ENCODE assay signal across 8 mouse cellular contexts in the genomic region with DNA sequence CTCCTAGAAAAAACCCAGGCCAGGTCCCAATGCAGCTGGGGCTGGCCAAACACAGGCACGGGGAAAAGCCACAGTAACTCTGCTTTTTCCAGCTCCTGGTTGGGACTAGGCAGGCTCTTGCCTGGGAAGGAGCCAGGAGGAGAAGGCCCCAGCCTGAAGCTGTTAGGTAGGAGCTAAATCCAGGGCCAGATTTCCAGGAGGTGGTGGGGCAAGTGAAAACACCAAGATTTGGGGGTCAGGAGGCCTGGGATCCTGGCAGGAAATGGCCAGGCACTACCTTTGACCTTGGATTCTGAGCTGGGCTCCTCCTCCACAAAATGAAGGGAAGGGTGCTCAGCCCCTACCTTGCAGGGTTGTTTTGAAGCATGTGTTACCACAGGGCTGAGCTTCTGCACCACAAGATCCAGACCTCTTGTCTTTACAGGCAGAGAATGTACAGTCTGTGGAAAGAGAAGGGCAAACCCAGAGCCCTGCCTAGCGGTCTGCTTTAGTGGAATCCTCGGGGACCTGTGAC. TPM values are rescaled to one million over a fixed set of nuclear protein-coding genes. Genes with fewer than 3 reads are reported as not detected.
DNase-seq lines count a peak whose midpoint lies in the region; ATAC-seq and TF ChIP-seq lines count a peak whose summit lies in the region.

Odf3l1 (minus strand) TSS at position 464 of the 514 bp plus-strand sequence.

- 13% methylated on average over 3 of the region's 3 CpGs for WGBS in embryonic facial prominence, embryonic 10.5 days
- WGBS in hindbrain, embryonic 14.5 days: 32% methylated on average over 3 of the region's 3 CpGs
- WGBS in liver, embryonic 14.5 days (ENCODE audit: insufficient replicate concordance): 11% methylated on average over 3 of the region's 3 CpGs

- peak within 1 kb of the TSS; percentile 75 for H3K27ac ChIP-seq in embryonic facial prominence, embryonic 10.5 days (replicated peaks)
- no peak within 1 kb of the TSS for H3K27ac ChIP-seq in hindbrain, embryonic 14.5 days
- H3K27ac ChIP-seq in liver, embryonic 14.5 days: no peak within 1 kb of the TSS

- no peak for TF ChIP-seq CTCF in liver, embryonic 14.5 days (IDR thresholded peaks at IDR 0.05; ENCODE audit: low read depth)

- ATAC-seq in cerebellum, adult (ENCODE audit: insufficient number of reproducible peaks, low FRiP score, low TSS enrichment): no peak
- ATAC-seq in hindbrain, embryonic 14.5 days (ENCODE audit: low FRiP score): no peak
- ATAC-seq in liver, embryonic 14.5 days (ENCODE audit: insufficient read depth): no peak

- DNase-seq in cerebellum, postnatal 10 days: peak; percentile 50 to 53
- DNase-seq in embryonic facial prominence, embryonic 10.5 days (ENCODE audit: low spot score): peak; percentile 40
- DNase-seq in hindbrain, embryonic 14.5 days (ENCODE audit: low spot score): no peak
- DNase-seq in liver, embryonic 14.5 days (ENCODE audit: low read depth in 3 of 3, low spot score in 3 of 3): no peak
- no peak for DNase-seq in thymus, postnatal 36 days
- no peak for DNase-seq in spleen, postnatal 36 days (ENCODE audit: low spot score in 2 of 2)
- no peak for DNase-seq in T-cell, adult 2 months (ENCODE audit: low spot score)

- peaks cover 73% of the 10 kb centered on the region for H3K4me1 ChIP-seq in embryonic facial prominence, embryonic 10.5 days
- peaks cover 10% of the 10 kb centered on the region; the same call in 1 of the 2 replicates for H3K4me1 ChIP-seq in hindbrain, embryonic 14.5 days (replicated peaks; ENCODE audit: control insufficient read depth, insufficient read depth, low read length)
- H3K4me1 ChIP-seq in liver, embryonic 14.5 days (replicated peaks; ENCODE audit: control insufficient read depth in 2 of 2, insufficient read depth in 2 of 2, low read length in 1 of 2): no peaks in the 10 kb centered on the region

- TF ChIP-seq EP300 in liver, embryonic 14.5 days (IDR thresholded peaks at IDR 0.05; ENCODE audit: low read depth): no peak

- H3K4me2 ChIP-seq in hindbrain, embryonic 14.5 days (replicated peaks): peak within 1 kb of the TSS; percentile 40
- peak within 1 kb of the TSS; percentile 3; the same call in 1 of the 2 replicates for H3K4me2 ChIP-seq in liver, embryonic 14.5 days (ENCODE audit: low read depth)

- peak within 1 kb of the TSS; percentile 28; the same call in 1 of the 2 replicates for H3K9ac ChIP-seq in hindbrain, embryonic 14.5 days
- no peak within 1 kb of the TSS for H3K9ac ChIP-seq in liver, embryonic 14.5 days (replicated peaks)

- H3K9me3 ChIP-seq in embryonic facial prominence, embryonic 10.5 days: no peaks in the 10 kb centered on the region
- no peaks in the 10 kb centered on the region for H3K9me3 ChIP-seq in hindbrain, embryonic 14.5 days (ENCODE audit: control insufficient read depth, low read length)
- H3K9me3 ChIP-seq in liver, embryonic 14.5 days (ENCODE audit: control insufficient read depth, low read length): no peaks in the 10 kb centered on the region

- no peaks in the 10 kb centered on the region for H3K36me3 ChIP-seq in embryonic facial prominence, embryonic 10.5 days (replicated peaks)
- no peaks in the 10 kb centered on the region for H3K36me3 ChIP-seq in hindbrain, embryonic 14.5 days (replicated peaks; ENCODE audit: control insufficient read depth, insufficient read depth)
- H3K36me3 ChIP-seq in liver, embryonic 14.5 days (replicated peaks; ENCODE audit: control insufficient read depth, insufficient read depth, low read depth): no peaks in the 10 kb centered on the region

- peak within 1 kb of the TSS; percentile 57 for H3K4me3 ChIP-seq in embryonic facial prominence, embryonic 10.5 days
- peak within 1 kb of the TSS; percentile 12 for H3K4me3 ChIP-seq in hindbrain, embryonic 14.5 days (replicated peaks; ENCODE audit: low read length)
- H3K4me3 ChIP-seq in liver, embryonic 14.5 days (ENCODE audit: insufficient read depth in 1 of 2, low read depth in 2 of 2, low read length in 2 of 2): 0 out of 4 replicates have a peak within 1 kb of the TSS, but pooled peaks of 1 of the 2 experiments have one; percentile 5

- H3K27me3 ChIP-seq in embryonic facial prominence, embryonic 10.5 days (replicated peaks; ENCODE audit: low read depth, poor library complexity, severe bottlenecking): peaks cover 57% of the 10 kb centered on the region
- H3K27me3 ChIP-seq in hindbrain, embryonic 14.5 days (ENCODE audit: control insufficient read depth, insufficient read depth, low read length): peaks cover 34% of the 10 kb centered on the region
- H3K27me3 ChIP-seq in liver, embryonic 14.5 days (ENCODE audit: control insufficient read depth, insufficient read depth, low read length): no peaks in the 10 kb centered on the region; the same call in none of the 2 replicates

RNA-seq across cellular contexts. Expression of gene Odf3l1, which starts in this region (rescaled TPM):
- not detected in 2 replicates for polyA plus RNA-seq in embryonic facial prominence, embryonic 10.5 days (2016; fragmentation: Nextera tagmentation; extraction: Ambion mirVana)
- not detected in 2 replicates for polyA plus RNA-seq in hindbrain, embryonic 14.5 days (2014; fragmentation: Nextera tagmentation; extraction: Ambion mirVana)
- not detected in 2 replicates for polyA plus RNA-seq in liver, embryonic 14.5 days (2012; rRNA removed)
- polyA plus RNA-seq in liver, embryonic 14.5 days (2014; fragmentation: Nextera tagmentation; extraction: Ambion mirVana): not detected in 2 replicates

Comparison
In these comparisons a context has a peak if more than half of its experiments do, and no peak if none do; other contexts are left out.
1. Peak in DNase-seq, H3K4me3 ChIP-seq and H3K27ac ChIP-seq in embryonic facial prominence, embryonic 10.5 days; RNA of the gene not detected or under 1 TPM.
2. DNase-seq: peak in cerebellum, postnatal 10 days (2 of 2); none in hindbrain, embryonic 14.5 days (single experiment), liver, embryonic 14.5 days (0 of 3), thymus, postnatal 36 days (0 of 2), spleen, postnatal 36 days (0 of 2) and T-cell, adult 2 months (single experiment).